Mouse (Mus musculus): ENCODE measurements at regions not wholly inside any gene's neighbourhood (a gene's known extent, or its start where the extent isn't known, plus 50 kb on each side); places are given as distances from the start of the nearest gene placed in this dataset.

GRCm38 (mm10) chr9:115607961-115608360 lies 297.7 kb upstream of the Stt3b start:
- no peak for DNase-seq (ENCODE audit: extremely low spot score, low spot score)

- DNase-seq (ENCODE audit: extremely low spot score, low spot score) = no peak
These were observed 298.2 kb upstream of the Stt3b start for GRCm38 (mm10) chr9:115608377-115608776.

GRCm38 (mm10) chr9:115609904-115610303 lies 299.4 kb upstream of the Gadl1 start:
- no peak for DNase-seq (ENCODE audit: extremely low spot score, low spot score)

GRCm38 (mm10) chr9:115611713-115612112 lies 297.5 kb upstream of the Gadl1 start:
- no peak for DNase-seq (ENCODE audit: extremely low spot score, low spot score)

GRCm38 (mm10) chr9:115612908-115613307 lies 296.3 kb upstream of the Gadl1 start:
- no peak for DNase-seq (ENCODE audit: extremely low spot score, low spot score)

- DNase-seq (ENCODE audit: extremely low spot score, low spot score) = no peak
These were observed 295.2 kb upstream of the Gadl1 start for GRCm38 (mm10) chr9:115614007-115614406.

- no peak for DNase-seq (ENCODE audit: extremely low spot score, low spot score)
These were observed 291.3 kb upstream of the Gadl1 start for GRCm38 (mm10) chr9:115617909-115618308.

GRCm38 (mm10) chr9:115623948-115624347 lies 285.3 kb upstream of the Gadl1 start:
- no peak for DNase-seq (ENCODE audit: extremely low spot score, low spot score)

- DNase-seq (ENCODE audit: extremely low spot score, low spot score) = no peak
These were observed 284.3 kb upstream of the Gadl1 start for GRCm38 (mm10) chr9:115624721-115625496.

GRCm38 (mm10) chr9:115627551-115627950 lies 281.7 kb upstream of the Gadl1 start:
- no peak for DNase-seq (ENCODE audit: extremely low spot score, low spot score)

- no peak for DNase-seq (ENCODE audit: extremely low spot score, low spot score)
These were observed 272.1 kb upstream of the Gadl1 start for GRCm38 (mm10) chr9:115637114-115637513.

- no peak for DNase-seq (ENCODE audit: extremely low spot score, low spot score)
These were observed 268.5 kb upstream of the Gadl1 start for GRCm38 (mm10) chr9:115640781-115641180.

- no peak for DNase-seq (ENCODE audit: extremely low spot score, low spot score)
These were observed 267.2 kb upstream of the Gadl1 start for GRCm38 (mm10) chr9:115642032-115642431.

- DNase-seq (ENCODE audit: extremely low spot score, low spot score) = no peak
These were observed 264.3 kb upstream of the Gadl1 start for GRCm38 (mm10) chr9:115644953-115645352.

GRCm38 (mm10) chr9:115646226-115646625 lies 263.0 kb upstream of the Gadl1 start:
- DNase-seq (ENCODE audit: extremely low spot score, low spot score) = no peak

GRCm38 (mm10) chr9:115651708-115652107 lies 257.5 kb upstream of the Gadl1 start:
- DNase-seq (ENCODE audit: extremely low spot score, low spot score) = no peak

GRCm38 (mm10) chr9:115653116-115653515 lies 256.1 kb upstream of the Gadl1 start:
- DNase-seq (ENCODE audit: extremely low spot score, low spot score) = no peak

GRCm38 (mm10) chr9:115654933-115655332 lies 254.3 kb upstream of the Gadl1 start:
- no peak for DNase-seq (ENCODE audit: extremely low spot score, low spot score)

GRCm38 (mm10) chr9:115656538-115656937 lies 252.7 kb upstream of the Gadl1 start:
- DNase-seq (ENCODE audit: extremely low spot score, low spot score) = no peak

GRCm38 (mm10) chr9:115656994-115657713 lies 252.1 kb upstream of the Gadl1 start:
- no peak for DNase-seq (ENCODE audit: extremely low spot score, low spot score)

GRCm38 (mm10) chr9:115658477-115658876 lies 250.8 kb upstream of the Gadl1 start:
- DNase-seq (ENCODE audit: extremely low spot score, low spot score) = no peak

GRCm38 (mm10) chr9:115660371-115660770 lies 248.9 kb upstream of the Gadl1 start:
- no peak for DNase-seq (ENCODE audit: extremely low spot score, low spot score)
